Mouse (Mus musculus) gastrocnemius, adult 2 months (tissue): ENCODE results near the gene Gal3st2b. TPM values are rescaled to one million over a fixed set of nuclear protein-coding genes. Genes with fewer than 3 reads are reported as not detected.
A peak's percentile ranks its signal among the peaks of the same experiment; 100 is the strongest.
"Not testable (repeated sequence)": the region's sequence is repeated elsewhere in the genome, so short reads cannot be mapped to it uniquely, and the experiment has no call there.

Experiments
- DNase-seq: peaks from one replicate; pipeline ENCODE4 v3.0.0; 2022
- H3K27ac ChIP-seq: fragments of 200-600 bp; 2 replicates; pipeline ENCODE4 v1.8.1; 2022; ENCODE audit warnings: mild to moderate bottlenecking
- H3K4me3 ChIP-seq: fragments of 200-600 bp; 2 replicates; pipeline ENCODE4 v1.8.1; 2022; ENCODE audit warnings: mild to moderate bottlenecking, moderate library complexity
- CTCF ChIP-seq: fragments of 200-600 bp; IDR thresholded peaks from 2 replicates; pipeline ENCODE4 v1.8.1; 2022; ENCODE audit warnings: antibody characterized with exemption, mild to moderate bottlenecking, moderate library complexity
- intact Hi-C: fragments of 180-260 bp; cut with DNase I; formaldehyde crosslinking; loops from one replicate; pipeline ENCODE4 v1.15.1; 2025
- long read RNA-seq, 2 experiments: library from polyadenylated mRNA; stranded (forward); transcript quantifications; one replicate each; pipeline ENCODE4 v2.0.0; 2021
- total RNA-seq, 2 experiments: library from RNA; stranded (reverse); gene quantifications; 2 replicates each; pipeline ENCODE4 v1.2.3; 2021

Gene Gal3st2b
- under 1 TPM; 0.08 to 0.15 TPM for total RNA-seq
- long read RNA-seq, experiment 1, partial matches to known transcripts, result 0 of 4 reads
- long read RNA-seq, experiment 1, other reads (novel, unspliced or antisense), result 4 of 4 reads
- long read RNA-seq, experiment 2, partial matches to known transcripts, result 0 of 1 reads
- long read RNA-seq, experiment 2, other reads (novel, unspliced or antisense), result 1 of 1 reads

DNA sequence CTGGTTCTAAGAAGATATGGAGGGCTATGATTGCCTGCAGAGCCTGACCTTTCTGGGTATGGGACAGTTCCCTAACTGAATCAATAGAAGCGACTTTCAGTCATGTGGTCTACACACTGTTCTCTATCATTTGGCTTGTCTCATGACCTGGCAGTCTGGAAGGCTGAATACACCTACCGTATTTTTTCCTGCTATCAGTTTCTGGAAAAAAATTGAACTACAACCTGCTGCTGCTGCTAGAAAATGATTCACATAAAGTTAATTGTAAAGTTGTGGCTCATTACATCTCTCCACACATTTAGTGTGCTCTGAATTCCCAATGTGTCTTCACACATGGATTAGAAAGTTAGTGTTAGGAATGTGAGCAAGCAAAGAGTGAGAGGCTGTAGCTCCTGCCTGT is at the start of gene Gal3st2b:
Gene Gal3st2b, plus strand, starts transcription at position 301 of the 400 bp plus-strand sequence.
- H3K27ac ChIP-seq, DNase-seq, intact Hi-C loops, H3K4me3 ChIP-seq: not testable (repeated sequence)

DNA sequence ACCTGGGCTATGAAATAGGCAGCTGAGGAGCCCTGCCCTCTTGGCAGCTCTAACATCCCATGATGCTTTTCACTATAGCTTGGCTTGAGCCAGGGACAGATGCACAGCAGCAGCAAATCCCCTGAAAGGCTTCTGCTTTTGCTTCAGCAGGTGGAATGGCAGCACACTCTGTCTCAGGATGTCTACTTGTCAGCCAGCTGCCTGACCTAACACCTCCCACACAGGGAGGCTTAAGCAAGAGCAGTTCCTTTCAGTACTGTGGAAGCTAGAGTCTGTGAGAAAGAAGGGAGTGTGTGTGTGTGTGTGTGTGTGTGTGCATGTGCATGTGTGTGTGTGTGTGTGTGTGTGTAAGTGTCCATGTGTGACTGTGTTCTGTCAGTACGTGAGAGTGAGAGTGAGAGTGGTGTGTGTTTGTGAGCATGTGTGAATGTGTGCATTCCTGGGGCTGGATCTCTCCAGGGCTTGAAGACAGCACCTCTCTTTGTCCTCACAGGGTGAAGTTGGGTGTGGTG is 46.5 kb upstream of the Gal3st2b start:
- DNase-seq, H3K27ac ChIP-seq, H3K4me3 ChIP-seq, intact Hi-C loops: not testable (repeated sequence)

DNA sequence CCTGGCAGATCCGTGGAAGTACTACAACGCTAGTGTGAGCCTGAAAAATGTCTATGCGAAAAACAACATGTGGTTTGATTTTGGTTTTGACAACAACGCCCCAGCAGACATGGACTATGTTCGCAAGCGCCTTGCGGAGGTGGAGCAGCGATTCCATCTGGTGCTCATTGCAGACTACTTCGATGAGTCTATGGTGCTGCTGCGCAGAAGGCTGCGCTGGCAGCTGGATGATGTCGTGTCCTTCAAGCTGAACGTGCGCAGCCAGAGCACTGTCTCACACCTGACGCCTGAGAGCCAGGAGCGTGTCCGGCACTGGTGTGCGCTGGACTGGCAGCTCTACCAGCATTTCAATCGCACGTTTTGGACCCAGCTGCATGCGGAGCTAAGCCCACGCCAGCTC is 43.7 kb upstream of the Gal3st2b start:
- H3K27ac ChIP-seq, intact Hi-C loops, DNase-seq, H3K4me3 ChIP-seq: not testable (repeated sequence)

DNA sequence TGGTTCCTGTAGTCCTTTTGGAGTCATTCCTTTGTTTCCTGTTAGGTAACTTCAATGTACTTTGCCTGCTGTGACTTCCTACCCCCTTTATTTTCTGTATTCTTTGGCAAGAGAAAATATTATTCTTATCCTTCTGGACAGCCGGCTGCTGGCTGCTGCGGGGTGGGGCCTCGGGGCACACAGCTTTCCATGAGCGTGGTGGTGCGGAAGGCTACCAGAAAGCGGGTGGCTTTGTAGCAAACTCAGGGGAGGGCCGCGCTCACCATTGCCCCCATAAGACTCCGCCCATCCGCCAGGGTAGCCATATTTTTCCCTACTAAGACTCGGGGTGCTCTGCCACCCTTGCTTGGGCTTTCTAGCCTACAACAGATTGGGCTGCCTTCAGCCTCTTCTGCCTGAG is 36.3 kb upstream of the Gal3st2b start:
- H3K27ac ChIP-seq, intact Hi-C loops, DNase-seq, H3K4me3 ChIP-seq: not testable (repeated sequence)

- intact Hi-C loops, result not testable (repeated sequence)
- TF ChIP-seq CTCF, result peak; percentile 2; the same call in 1 of the 2 replicates
Observed at GRCm38 (mm10) chr1:93890936-93891335, 27.2 kb upstream of the Gal3st2b start.

GRCm38 (mm10) chr1:93897395-93897794 is 20.7 kb upstream of the Gal3st2b start:
- DNase-seq, intact Hi-C loops, H3K4me3 ChIP-seq, H3K27ac ChIP-seq: not testable (repeated sequence)

More at GRCm38 (mm10) chr1:93890936-93891335, 27.2 kb upstream of the Gal3st2b start:
- H3K4me3 ChIP-seq, H3K27ac ChIP-seq, DNase-seq: not testable (repeated sequence)

- H3K4me3 ChIP-seq, intact Hi-C loops, DNase-seq, H3K27ac ChIP-seq: not testable (repeated sequence)
Observed at GRCm38 (mm10) chr1:93901291-93901690, 16.8 kb upstream of the Gal3st2b start.

- DNase-seq, intact Hi-C loops: not testable (repeated sequence)
Observed at GRCm38 (mm10) chr1:93906690-93907089, 11.4 kb upstream of the Gal3st2b start.

DNA sequence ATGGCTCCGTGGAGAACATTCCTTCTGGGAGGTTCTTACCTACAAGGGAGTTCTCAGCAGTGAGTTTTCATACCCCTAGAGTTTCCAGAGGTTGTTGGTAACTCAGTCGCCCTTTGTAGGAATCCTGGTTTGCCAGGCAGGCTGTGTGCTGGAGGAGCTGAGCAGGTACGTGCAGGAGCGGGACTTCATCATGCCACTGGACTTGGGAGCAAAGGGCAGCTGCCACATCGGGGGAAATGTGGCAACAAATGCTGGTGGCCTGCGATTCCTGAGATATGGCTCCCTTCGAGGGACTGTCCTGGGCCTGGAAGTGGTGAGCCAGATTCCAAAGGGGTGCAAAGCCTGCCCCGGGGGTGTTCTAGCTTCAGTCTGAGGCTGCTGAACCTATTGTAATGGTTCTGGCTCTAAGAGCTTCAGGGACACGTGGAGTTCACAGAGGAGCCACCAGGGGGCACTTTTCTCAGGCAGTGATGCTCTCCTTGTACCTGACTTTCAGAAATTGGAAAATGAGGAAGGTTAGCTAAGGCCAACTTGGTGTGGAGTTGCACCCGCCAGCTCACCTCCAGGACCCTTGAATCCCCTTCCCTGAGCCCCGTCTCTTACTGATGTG is 9.0 kb upstream of the Gal3st2b start:
- intact Hi-C loops, H3K27ac ChIP-seq: not testable (repeated sequence)

More at GRCm38 (mm10) chr1:93906690-93907089, 11.4 kb upstream of the Gal3st2b start:
- not testable (repeated sequence) for H3K27ac ChIP-seq, H3K4me3 ChIP-seq

GRCm38 (mm10) chr1:93911877-93912276 is 6.2 kb upstream of the Gal3st2b start:
- intact Hi-C loops, H3K27ac ChIP-seq, H3K4me3 ChIP-seq, DNase-seq: not testable (repeated sequence)

More for the DNA sequence above, 9.0 kb upstream of the Gal3st2b start:
- DNase-seq, H3K4me3 ChIP-seq: not testable (repeated sequence)

- H3K27ac ChIP-seq, intact Hi-C loops, H3K4me3 ChIP-seq, DNase-seq: not testable (repeated sequence)
Observed at GRCm38 (mm10) chr1:93917160-93917559, 951 bp upstream of the Gal3st2b start.

- H3K4me3 ChIP-seq, H3K27ac ChIP-seq, DNase-seq, intact Hi-C loops: not testable (repeated sequence)
Observed at GRCm38 (mm10) chr1:93918775-93919174, 664 bp downstream of the Gal3st2b start.

- H3K27ac ChIP-seq, intact Hi-C loops, DNase-seq, H3K4me3 ChIP-seq: not testable (repeated sequence)
Observed at GRCm38 (mm10) chr1:93919321-93919720, 1.2 kb downstream of the Gal3st2b start.

DNA sequence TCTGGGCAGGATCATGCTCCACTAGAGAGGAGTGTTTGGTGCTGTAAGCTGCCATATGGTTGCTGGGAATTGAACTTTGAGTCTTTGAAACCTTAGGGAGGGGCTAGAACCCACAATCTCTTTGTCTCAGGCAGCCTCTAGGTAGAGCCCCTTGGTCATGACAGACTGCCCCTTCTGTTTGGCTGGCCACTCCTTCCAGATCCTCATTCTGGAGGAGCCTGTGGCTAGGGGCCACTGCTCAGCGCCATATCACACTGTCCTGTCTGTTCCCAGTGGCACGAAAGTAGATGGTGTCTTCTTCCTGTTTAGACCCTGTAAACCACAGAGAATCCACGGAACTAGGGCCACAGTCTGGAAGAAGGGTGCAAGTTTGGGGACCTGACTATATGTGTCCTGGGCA is 4.5 kb downstream of the Gal3st2b start:
- intact Hi-C loops, result loop anchor here (10.0 kb wide), 1 partner anchor 68 kb away; no protein-coding TSS in a partner anchor
- not testable (repeated sequence) for H3K4me3 ChIP-seq, H3K27ac ChIP-seq, DNase-seq

DNA sequence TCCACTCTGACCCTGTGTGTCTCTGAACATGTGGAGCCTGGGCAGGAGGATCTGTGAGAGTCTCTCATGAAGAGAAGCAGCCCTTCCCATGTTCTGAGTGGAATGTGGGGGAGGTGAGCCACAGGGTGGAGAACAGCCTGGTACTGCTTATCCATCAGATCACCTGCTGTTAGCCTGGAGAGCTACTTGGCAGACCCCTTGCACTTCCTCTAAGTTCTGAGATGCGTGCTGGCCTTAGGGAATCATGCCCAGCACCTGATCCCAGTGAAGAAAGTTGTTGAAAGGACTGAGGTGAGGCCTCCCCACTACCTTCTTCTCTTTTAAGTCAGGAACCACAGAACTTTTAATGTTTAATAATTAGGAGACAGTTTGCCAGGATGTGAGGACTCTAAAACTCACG is 5.0 kb downstream of the Gal3st2b start:
- H3K27ac ChIP-seq, H3K4me3 ChIP-seq, DNase-seq: not testable (repeated sequence)
- intact Hi-C loops, result loop anchor here (10.0 kb wide), 1 partner anchor 68 kb away; no protein-coding TSS in a partner anchor

DNA sequence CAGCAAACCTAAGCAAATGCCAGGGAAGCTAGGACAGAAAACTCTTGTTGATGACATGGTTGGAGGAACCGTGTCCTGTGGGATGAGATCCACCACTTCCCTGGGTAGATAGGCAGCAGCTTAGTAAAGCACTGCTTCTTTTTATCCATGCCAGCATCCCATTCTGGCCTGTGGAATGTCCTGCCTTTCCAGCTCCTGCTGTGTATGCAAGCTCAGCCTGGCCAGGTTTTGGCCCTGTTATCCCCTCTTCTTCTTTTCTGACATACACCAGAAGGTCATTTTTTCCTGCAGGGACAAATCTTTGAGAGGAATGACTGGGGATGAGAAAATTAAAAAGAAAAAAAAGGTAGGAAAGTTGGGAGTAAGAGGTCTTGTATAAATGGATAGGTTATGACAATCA is 17.3 kb downstream of the Gal3st2b start:
- H3K4me3 ChIP-seq, intact Hi-C loops, DNase-seq, H3K27ac ChIP-seq: not testable (repeated sequence)

GRCm38 (mm10) chr1:93937807-93938206 is 19.7 kb downstream of the Gal3st2b start:
- intact Hi-C loops, DNase-seq, H3K4me3 ChIP-seq, H3K27ac ChIP-seq: not testable (repeated sequence)

GRCm38 (mm10) chr1:93938415-93938814 is 20.3 kb downstream of the Gal3st2b start:
- H3K27ac ChIP-seq, intact Hi-C loops, DNase-seq, H3K4me3 ChIP-seq: not testable (repeated sequence)
